Mouse (Mus musculus) kidney, postnatal 36 days (tissue): ENCODE data around the gene Mrgprg.

Experiments
- DNase-seq, 2 experiments: peaks; one replicate each; pipeline ENCODE4 v3.0.0; 2021 to 2022; ENCODE audit warnings: mixed read lengths in 2 of 2

Mrgprg gene

GRCm38 (mm10) chr7:143755357-143756124 lies 11.3 kb downstream of the Mrgprg start:
- DNase-seq: no peak

DNA sequence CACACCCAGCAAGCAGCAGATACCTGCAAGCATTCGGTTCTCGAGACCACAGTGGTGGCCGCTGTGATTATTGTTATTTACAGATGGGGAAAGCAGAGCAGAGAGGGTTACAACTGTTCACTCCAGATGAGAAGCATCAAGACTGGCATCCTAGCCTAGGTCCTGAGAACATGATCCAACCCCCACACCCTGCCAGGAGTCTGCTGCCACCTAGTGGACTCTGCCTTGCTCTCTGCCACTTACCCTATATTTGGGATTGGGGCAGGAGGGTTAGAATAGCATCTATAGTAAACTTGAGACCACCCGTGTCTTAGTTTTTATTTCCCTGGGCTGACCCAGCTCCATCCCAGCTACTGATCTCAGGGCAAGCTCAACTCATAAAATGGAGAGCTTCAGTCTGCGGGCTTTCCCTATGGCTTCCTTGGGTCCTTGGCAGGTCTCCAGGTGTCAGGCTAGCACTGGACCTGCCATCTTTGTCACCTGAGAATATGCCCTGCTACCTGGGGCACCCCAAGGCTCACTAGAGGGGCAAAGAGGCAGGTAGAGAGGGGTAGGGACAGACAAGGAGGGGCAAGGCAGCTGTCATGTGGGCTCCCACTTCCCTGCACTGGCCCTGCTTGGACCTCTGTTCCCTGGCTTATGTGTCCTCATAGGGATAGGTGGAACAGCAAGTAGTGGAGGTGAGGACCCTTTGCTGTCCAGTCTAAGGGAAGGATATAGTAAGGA lies 12.6 kb downstream of the Mrgprg start:
- peak; percentile 53 to 86 for DNase-seq

DNA sequence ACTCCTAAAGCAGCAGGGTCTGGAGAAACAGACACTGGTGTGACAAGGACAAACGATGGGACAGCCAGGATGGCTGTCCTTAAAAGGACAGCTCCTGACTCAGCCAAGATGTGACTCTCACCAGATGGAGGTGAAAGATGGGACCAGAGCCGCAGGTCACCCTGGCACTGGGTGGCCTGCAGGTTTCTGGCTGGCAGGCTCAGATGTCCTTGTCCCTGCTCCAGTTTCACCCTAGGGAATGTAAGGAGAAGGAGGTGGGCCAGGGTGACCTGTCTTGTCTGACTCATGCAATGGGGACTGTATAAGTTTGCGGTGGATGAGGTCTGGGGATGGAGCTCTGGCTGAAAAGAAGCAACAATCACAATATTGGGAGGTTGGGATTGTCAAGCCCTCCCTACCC lies 14.2 kb downstream of the Mrgprg start:
- no peak for DNase-seq

- DNase-seq: no peak
Observed at GRCm38 (mm10) chr7:143752056-143752455, 14.7 kb downstream of the Mrgprg start.

GRCm38 (mm10) chr7:143751380-143751779 lies 15.4 kb downstream of the Mrgprg start:
- DNase-seq: no peak

DNA sequence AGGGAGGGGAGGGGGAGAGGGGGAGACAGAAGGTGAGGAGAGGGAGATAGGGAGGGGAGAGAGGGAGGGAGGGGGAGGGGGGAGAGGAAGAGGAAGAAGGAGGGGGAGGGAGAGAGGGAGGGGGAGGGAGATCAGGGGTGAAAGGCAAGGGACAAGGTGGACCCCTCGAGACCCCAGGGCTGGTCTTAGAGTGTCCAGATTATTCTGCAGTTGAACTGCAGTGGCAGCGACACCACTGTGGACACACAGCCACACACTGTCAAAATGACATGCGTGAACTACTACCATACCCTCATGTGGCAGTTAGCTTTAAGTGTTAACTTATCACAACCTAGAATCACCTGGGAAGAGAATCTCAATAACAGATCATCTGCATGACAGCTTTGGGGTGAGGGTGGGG lies 17.7 kb downstream of the Mrgprg start:
- no peak for DNase-seq

DNA sequence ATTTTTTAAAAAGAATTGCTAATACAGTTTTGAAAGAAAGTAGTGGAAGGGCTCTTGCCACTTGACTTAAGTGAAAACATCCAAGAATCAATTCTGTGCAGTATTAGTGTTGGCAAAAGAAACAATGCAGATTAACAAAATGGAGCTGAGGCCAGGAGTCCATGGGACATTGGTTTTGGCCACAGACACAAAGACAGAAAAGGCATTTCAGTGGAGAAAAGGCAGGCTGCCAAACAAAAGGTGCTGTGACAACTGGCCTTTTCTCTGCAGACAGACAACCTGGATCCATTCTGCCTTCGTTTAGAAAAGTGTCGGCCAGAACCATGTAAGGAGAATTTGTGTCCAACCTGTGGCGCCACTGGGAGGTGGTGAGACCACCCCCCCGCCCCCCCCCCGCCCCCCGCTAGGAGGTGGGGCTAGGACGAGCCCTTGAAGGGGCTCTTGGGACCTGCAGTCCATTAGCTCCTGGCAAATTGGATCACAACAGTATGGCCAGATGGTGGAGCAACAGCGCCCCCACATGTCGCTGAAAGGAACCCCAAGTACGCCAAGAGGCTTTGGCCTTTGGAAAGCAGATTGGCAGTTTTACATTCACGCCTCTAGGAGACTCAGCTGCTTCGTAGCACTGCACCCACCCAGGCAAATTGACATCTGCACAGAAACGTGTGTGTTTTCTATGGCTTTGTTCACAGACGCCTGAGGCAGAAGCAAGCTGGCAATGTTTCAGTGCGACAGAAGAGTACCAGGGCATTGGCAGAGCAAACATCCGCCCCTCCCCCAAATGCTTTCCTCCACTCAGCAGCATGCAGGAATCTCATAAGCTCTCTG lies 18.5 kb downstream of the Mrgprg start:
- peak; percentile 88 to 96 for DNase-seq

DNA sequence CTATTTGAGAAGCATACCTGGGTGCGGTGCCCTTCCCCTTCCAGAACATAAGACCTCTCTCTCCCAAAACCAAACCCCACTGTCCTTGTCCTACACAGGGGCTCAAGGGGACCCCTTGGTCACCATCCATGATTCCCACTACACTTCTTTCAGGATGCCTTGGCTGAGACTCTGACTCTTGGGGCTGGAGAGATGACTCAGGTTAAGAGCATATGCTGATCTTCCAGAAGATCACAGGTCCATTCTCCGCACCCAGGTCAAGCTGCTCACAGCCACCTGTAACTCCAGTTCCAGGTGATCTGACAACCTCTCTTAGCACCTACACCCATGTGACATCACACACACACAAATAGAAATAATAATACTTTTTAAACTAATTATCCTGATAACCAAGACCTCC lies 26.1 kb downstream of the Mrgprg start:
- no peak for DNase-seq

DNA sequence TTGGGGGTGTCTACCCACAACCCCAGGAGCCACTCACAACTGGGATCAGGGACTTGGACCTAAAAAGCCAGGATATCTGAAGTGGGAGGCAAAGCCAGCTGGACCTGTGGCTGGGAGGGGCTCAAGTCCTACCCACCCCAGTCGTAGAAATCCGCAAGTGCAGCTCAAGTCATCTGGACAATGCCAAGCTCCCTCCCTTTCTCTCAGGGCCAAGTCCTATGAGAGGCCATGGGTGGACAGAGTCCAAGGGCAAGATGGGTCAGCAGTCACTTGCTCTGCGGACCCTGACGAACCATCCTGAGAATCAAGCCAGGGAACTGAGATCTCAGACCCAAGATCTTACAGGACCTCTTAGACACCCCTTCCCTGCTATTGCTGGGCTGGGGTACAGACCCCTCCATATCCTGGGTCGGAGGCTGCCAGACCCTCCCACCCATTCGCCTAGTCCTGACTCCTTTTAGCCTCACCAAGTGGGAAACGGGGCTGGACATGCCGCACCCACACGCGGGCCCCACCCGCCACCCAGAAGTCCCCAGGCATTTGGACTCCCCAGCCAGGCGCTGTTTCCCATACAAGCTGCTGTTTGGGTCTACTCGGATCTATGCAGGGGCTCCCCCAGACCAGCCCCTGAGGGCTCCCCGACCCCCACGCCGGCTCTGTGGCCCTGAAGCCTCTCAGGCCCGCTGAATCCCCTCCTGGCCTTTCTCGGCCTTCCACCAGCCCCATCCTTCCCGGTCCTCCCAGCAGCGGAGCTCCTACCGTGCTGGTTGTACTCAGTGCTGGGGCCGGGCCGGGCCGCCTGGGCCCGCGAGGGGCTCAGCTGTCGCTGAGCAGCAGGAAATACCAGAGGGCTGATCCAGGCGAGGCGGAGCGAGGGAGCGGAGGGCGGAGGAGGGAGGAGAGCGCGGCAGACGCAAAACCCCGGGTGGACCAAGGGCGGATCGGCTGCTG lies 27.0 kb downstream of the Mrgprg start:
- DNase-seq: peak; percentile 90 to 91

- DNase-seq: peak; percentile 35 to 45
Observed at GRCm38 (mm10) chr7:143738601-143739006, 28.2 kb downstream of the Mrgprg start.

DNA sequence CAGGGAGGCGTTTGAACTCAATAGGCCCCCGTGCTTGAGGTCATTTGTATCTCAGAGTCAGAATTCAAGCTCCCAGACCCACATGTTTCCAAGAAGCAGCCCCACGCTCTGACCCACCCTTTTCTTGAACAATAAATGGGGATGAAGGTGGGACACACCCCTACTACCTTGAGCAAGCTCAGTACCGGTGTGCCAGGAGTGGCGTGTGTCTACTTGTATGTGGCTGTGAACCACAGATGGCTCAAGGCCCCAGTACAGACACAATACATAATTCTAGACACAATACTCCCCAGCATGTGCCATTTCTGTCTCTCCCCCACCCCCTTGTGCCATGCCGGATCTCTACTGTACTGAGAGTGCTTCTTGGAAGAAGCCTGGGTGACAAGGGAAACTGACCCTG lies 28.6 kb downstream of the Mrgprg start:
- no peak for DNase-seq

GRCm38 (mm10) chr7:143733746-143734145 lies 33.0 kb downstream of the Mrgprg start:
- DNase-seq: no peak

GRCm38 (mm10) chr7:143729886-143730285 lies 36.9 kb downstream of the Mrgprg start:
- DNase-seq: peak; percentile 50 to 56

GRCm38 (mm10) chr7:143726396-143726795 lies 40.4 kb downstream of the Mrgprg start:
- DNase-seq: peak in 1 of 2 experiments; percentile 39

DNA sequence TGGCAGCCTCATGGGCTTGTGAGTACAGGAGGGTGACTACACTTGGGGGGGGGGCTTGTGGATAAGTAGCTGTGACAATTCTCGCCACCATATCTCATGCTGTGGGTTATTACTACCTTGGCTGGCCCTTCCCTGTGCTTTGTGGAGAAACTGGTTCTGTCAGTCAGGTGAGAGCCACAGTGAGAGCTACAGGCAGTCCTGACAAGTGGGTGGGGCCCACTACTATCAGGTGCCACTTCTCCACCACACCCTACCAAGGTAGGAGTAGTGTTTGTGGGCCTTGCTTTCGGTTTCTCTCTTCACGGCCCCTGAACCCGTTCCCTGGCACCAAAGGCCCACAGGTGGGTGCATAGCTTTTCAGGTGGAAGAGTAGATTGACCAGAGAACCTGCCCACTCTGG lies 43.0 kb downstream of the Mrgprg start:
- no peak for DNase-seq

DNA sequence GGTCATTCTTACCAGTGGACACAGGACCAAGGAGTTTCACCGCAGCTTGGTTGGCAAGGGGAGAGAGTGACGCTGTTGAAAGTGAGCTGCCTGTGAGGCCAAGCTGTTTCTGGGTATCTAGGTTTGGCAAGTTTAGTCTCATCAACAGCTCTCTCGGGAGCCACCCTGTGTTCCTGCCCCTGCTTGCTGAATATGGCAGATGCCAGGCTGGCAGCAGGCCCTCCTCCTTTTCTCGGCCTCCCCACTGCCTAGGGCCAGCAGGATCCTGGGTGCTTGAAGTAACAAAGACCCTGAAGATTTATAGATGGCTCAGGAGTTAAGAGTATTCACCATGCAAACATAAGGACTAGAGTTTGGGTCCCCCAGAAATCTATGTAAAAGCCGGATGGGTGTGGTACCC lies 44.1 kb downstream of the Mrgprg start:
- DNase-seq: no peak

DNA sequence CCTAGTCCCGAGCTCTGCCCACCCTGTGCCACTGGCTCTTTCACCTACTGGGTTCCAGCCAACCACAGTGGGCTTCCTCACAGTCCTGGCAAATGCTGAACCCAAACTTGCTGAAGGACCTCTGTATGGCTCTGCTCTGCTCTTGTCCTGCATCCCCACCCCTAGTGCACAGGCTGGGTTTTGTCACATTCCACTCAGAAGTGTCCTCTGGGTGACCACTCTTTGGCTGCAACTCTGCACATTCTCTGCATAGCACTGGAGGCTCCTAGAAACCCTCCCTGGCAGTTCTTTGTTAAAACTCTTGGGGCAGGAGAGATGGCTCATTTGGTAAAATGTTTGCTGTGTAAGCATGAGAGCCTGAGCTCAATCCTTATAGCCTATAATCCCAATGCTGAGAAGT lies 49.0 kb downstream of the Mrgprg start:
- peak; percentile 45 to 47 for DNase-seq
